Mouse (Mus musculus) lung, postnatal 0 days (tissue): ENCODE measurements around the gene Gm14085. TPM values are rescaled to one million over a fixed set of nuclear protein-coding genes. Genes with fewer than 3 reads are reported as not detected.
"Not testable (repeated sequence)": the region's sequence is repeated elsewhere in the genome, so short reads cannot be mapped to it uniquely, and the experiment has no call there.

Source experiments
- ATAC-seq: fragments of 200-750 bp; cut with Nextera tagmentation; 2 replicates; pipeline ENCODE4 v1.8.0; 2017; ENCODE audit warnings: moderate library complexity
- DNase-seq: peaks from one replicate; pipeline ENCODE4 v3.0.0-alpha.2; 2016; ENCODE audit warnings: low spot score
- H3K27ac ChIP-seq: fragments of 300-500 bp; sonication (generic); 2 replicates; pipeline ENCODE4 v1.5.1; 2014; ENCODE audit warnings: antibody characterized with exemption, mild to moderate bottlenecking, low read length, mixed read lengths
- H3K27me3 ChIP-seq: fragments of 300-500 bp; sonication (generic); replicated peaks from 2 replicates; pipeline ENCODE4 v1.6.1; 2014; ENCODE audit warnings: low read length, mixed read lengths; ENCODE audit not compliant: insufficient read depth
- H3K36me3 ChIP-seq: fragments of 300-500 bp; sonication (generic); 2 replicates; pipeline ENCODE4 v1.6.1; 2014; ENCODE audit warnings: low read length, mixed read lengths; ENCODE audit not compliant: insufficient read depth
- H3K4me1 ChIP-seq: fragments of 300-500 bp; sonication (generic); 2 replicates; pipeline ENCODE4 v1.6.1; 2014; ENCODE audit warnings: antibody characterized with exemption, low read depth, low read length, mixed read lengths; ENCODE audit not compliant: insufficient read depth
- H3K4me2 ChIP-seq: fragments of 300-500 bp; sonication (generic); replicated peaks from 2 replicates; pipeline ENCODE4 v1.6.1; 2014; ENCODE audit warnings: low read depth, mild to moderate bottlenecking, low read length, moderate library complexity, mixed read lengths
- H3K4me3 ChIP-seq: fragments of 300-500 bp; sonication (generic); 2 replicates; pipeline ENCODE4 v1.5.1; 2014; ENCODE audit warnings: low read depth, low read length
- H3K9ac ChIP-seq: fragments of 300-500 bp; sonication (generic); replicated peaks from 2 replicates; pipeline ENCODE4 v1.6.1; 2014; ENCODE audit warnings: low read depth, mild to moderate bottlenecking
- H3K9me3 ChIP-seq: fragments of 300-500 bp; sonication (generic); 2 replicates; pipeline ENCODE4 v1.6.1; 2016; ENCODE audit warnings: low read length, mixed read lengths
- CTCF ChIP-seq: IDR thresholded peaks from 2 replicates; pipeline ENCODE4 v1.5.1; 2016; ENCODE audit warnings: antibody characterized with exemption, mild to moderate bottlenecking
- EP300 ChIP-seq: IDR thresholded peaks from 2 replicates; pipeline ENCODE4 v1.6.1; 2016; ENCODE audit warnings: antibody characterized with exemption, mild to moderate bottlenecking, control low read depth
- WGBS: fragments of 180-500 bp; shearing (Covaris S2); extraction: QIAGEN DNeasy Blood & Tissue Kit; methylation state at CpG from one replicate; pipeline ENCODE4 v1.1.7; 2014; 5-methylcytosine and 5-hydroxymethylcytosine counted together
- polyA plus RNA-seq: library from polyadenylated mRNA; unstranded; fragments of >200 nt; fragmentation: Nextera tagmentation; extraction: Ambion mirVana; gene quantifications from 2 replicates; pipeline ENCODE4 v1.2.1, GENCODE M21; 2015

The Gm14085 gene
- polyA plus RNA-seq = not detected in 2 replicates

DNA sequence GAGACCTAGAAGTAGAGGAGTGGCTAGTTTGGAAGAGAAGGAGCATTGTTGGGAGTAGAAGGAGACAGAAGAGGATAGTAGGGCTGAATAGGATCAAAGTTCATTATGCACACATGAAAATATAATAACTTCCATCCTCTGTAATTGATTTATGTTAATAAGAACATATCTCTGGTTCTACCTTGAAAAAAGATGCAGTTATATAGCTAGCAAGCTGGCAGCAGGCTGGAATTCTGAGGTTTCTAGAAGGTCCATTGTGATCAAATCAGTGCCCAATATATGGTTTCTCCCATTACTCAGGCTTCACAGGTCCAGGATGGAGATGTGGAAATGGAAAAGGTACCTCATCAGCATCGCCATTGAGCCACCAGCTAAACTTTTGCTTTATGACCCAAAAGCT, at the start of gene Gm14085:
Gene Gm14085, plus strand, starts transcription at position 301 of the 400 bp plus-strand sequence.
- WGBS = 93% methylated on average over 1 of the region's 1 CpGs
- no peak within 1 kb of the TSS for H3K4me2 ChIP-seq
- no peaks in the 10 kb centered on the region for H3K36me3 ChIP-seq
- H3K27ac ChIP-seq = no peak within 1 kb of the TSS
- H3K4me1 ChIP-seq = no peaks in the 10 kb centered on the region
- H3K9ac ChIP-seq = no peak within 1 kb of the TSS
- H3K4me3 ChIP-seq = no peak within 1 kb of the TSS
- DNase-seq = no peak
- no peak for TF ChIP-seq CTCF
- no peak for TF ChIP-seq EP300
- no peaks in the 10 kb centered on the region for H3K9me3 ChIP-seq
- ATAC-seq = no peak
- no peaks in the 10 kb centered on the region for H3K27me3 ChIP-seq

DNA sequence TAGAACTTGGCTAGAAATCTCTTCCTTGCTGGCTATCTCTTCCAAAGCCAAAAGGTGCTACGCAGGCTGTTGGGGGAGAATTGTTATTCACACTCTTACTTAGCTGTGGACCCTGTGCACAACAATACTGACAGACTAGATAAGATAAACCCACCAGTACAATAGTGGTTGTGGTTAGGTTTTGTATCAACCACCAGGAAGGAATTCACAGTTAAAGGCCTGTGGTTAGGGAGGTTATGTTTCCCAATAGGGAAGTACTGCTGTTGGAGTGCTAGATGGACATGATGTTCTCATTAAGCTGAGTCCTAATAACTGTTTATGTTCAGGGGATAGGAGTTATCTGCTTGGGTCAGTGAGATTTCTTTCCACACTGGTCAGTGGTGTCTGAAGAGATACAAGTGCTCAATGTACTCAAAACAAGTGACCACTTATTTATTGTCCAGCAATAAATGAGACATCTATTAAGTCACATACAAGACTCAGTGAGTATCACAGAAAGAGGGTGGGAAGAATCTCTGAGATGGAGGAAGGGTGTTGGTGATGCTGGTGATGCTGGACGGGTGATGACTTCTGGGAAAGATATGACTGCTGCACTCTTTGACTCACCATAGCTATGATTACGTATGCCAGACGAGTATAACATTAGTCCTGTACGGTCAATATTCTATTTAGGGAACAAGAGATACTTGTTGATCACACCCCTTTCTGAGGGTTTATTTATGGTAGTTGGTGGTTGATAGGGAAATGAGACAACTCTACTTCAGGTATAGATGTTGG, 45.8 kb upstream of the Gm14085 start:
- 73% methylated on average over 5 of the region's 5 CpGs for WGBS
- not testable (repeated sequence) for ATAC-seq

DNA sequence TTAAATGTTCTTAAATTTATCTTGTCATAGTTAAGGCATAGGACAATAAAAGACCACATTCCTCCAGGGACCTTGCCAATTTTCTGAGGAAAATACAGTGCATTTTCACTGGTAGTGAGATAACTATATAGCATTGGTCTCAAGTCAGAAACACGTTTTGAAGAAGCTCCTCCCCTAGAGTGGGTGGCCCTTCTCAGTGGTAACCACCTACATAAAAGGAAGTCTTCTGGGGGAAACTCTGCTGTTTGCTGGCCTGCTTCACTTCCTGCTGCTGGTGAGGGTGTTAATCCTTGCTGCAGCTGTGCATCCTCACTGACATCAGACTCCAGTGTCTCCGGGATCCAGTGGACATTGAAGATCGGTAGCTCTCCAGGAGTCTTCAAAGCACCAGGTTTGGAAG, 44.2 kb upstream of the Gm14085 start:
- not testable (repeated sequence) for H3K4me3 ChIP-seq, H3K27ac ChIP-seq, ATAC-seq

More for the DNA sequence above, 45.8 kb upstream of the Gm14085 start:
- H3K4me2 ChIP-seq, H3K36me3 ChIP-seq, H3K27me3 ChIP-seq, H3K9ac ChIP-seq, H3K4me3 ChIP-seq, DNase-seq, H3K27ac ChIP-seq, H3K9me3 ChIP-seq, H3K4me1 ChIP-seq: not testable (repeated sequence)

DNA sequence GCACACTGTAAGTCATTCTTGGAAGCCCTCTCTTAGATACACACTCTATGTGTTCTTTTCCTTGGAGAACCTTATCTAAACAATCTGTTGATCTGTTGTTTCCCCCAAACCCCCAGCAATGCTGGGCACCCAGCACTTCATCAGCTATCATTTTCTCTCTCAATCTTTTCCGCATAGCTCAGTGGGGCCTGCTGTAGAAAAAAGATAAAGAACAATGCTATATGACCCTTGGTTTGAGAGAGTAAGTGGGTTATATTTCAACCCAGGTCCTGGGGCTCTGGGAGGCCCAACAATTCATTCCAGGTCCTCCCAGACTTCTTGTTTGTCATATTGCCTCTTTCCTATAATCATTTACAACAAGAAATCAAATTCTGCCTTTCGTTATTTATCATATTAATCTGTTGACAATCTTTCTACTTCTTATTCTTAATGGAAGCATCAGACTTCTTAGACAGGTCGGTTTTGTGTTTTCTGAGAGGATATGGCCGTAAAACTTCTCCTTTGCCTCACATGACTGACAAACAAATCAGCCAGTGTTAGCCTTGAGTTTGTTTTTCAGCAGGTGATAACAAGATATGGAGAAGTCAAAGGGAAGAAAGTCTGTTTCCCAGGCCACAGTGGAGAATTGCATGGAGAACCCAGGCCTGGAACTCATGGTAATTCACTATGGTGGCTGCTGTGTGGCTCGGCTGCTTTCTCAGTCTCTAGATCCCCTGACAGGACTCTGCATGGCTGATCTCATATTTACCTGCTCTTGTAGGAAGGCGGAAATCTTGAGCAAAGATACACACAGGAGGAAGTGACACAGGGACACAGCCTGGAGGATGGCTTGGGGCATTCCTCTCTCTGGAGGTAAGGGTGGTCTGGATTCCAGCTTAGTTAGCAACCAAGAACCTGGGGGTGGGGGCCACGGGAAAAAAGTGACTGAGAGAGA, 43.5 kb upstream of the Gm14085 start:
- ATAC-seq = no peak
- Histone ChIP-seq H3K4me3 (no peak overlapping the region), H3K9ac (no peak overlapping the region), H3K4me2 (no peak overlapping the region), H3K9me3 (no peaks in the 10 kb centered on the region), H3K27ac (no peak overlapping the region), H3K4me1 (no peaks in the 10 kb centered on the region), H3K36me3 (no peaks in the 10 kb centered on the region), H3K27me3 (no peaks in the 10 kb centered on the region)
- no peak for DNase-seq
- 57% methylated on average over 7 of the region's 7 CpGs for WGBS
- TF ChIP-seq CTCF (no peak), EP300 (no peak)

More for the DNA sequence above, 44.2 kb upstream of the Gm14085 start:
- not testable (repeated sequence) for H3K4me2 ChIP-seq, H3K4me1 ChIP-seq, H3K36me3 ChIP-seq, H3K9ac ChIP-seq, DNase-seq, H3K9me3 ChIP-seq, H3K27me3 ChIP-seq
- WGBS = 0% methylated on average over 1 of the region's 3 CpGs

DNA sequence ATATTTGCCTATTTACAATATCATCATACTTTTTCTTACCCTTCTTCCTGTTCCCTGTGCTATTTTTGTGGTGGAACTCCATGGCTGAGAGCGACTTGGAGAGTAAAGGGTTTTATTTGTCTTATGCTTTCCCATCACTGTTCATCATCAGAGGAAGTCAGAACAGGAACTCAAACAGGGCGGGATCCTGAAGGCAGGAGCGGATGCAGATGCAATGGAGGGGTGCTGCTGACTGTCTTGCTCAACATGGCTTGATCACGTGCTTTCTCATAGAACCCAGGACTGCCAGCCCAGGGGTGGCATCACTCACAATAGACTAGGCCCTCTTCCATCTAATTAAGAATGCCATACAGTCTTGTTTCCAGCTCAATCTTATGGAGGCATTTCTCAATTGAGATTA, 34.4 kb upstream of the Gm14085 start:
- H3K4me1 ChIP-seq = no peaks in the 10 kb centered on the region
- H3K9me3 ChIP-seq = no peaks in the 10 kb centered on the region
- ATAC-seq = no peak
- no peak overlapping the region for H3K9ac ChIP-seq
- DNase-seq = no peak
- H3K27me3 ChIP-seq = no peaks in the 10 kb centered on the region
- H3K4me3 ChIP-seq = no peak overlapping the region
- H3K27ac ChIP-seq = no peak overlapping the region
- H3K36me3 ChIP-seq = no peaks in the 10 kb centered on the region
- no peak overlapping the region for H3K4me2 ChIP-seq
- no peak for TF ChIP-seq EP300
- no peak for TF ChIP-seq CTCF
- WGBS = 72% methylated on average over 4 of the region's 4 CpGs

DNA sequence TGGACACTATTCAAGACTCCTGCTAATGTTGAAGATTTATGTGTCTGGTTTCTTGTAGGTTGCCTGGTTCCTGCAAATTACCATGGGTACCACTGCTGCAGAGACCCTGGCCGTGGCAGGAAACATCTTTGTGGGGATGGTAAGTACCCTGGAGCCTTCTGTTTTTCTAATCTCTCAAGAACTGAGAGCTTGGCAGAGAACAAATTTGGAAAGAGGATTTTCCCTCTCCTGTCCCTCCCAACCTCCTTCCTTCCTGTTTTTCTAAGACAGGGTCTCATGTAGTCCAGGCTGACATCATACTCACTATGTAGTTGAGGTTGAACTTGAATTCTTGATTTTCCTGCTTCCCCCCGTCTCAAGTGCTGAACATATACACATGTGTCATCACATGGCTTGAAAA, 32.3 kb upstream of the Gm14085 start:
- no peaks in the 10 kb centered on the region for H3K4me1 ChIP-seq
- H3K9me3 ChIP-seq = no peaks in the 10 kb centered on the region
- no peak overlapping the region for H3K4me3 ChIP-seq
- H3K27ac ChIP-seq = no peak overlapping the region
- TF ChIP-seq EP300 (no peak), CTCF (no peak)
- no peaks in the 10 kb centered on the region for H3K36me3 ChIP-seq
- 38% methylated on average over 2 of the region's 2 CpGs for WGBS
- ATAC-seq (no peak), DNase-seq (no peak)
- no peak overlapping the region for H3K9ac ChIP-seq
- no peaks in the 10 kb centered on the region for H3K27me3 ChIP-seq
- no peak overlapping the region for H3K4me2 ChIP-seq
